Mouse (Mus musculus) heart, embryonic 12.5 days (tissue): ENCODE measurements around the gene Prim2. TPM values are rescaled to one million over a fixed set of nuclear protein-coding genes. Genes with fewer than 3 reads are reported as not detected.

Experiments used
- polyA plus RNA-seq: library from polyadenylated mRNA; unstranded; fragments of >200 nt; fragmentation: Nextera tagmentation; extraction: Ambion mirVana; gene quantifications from 2 replicates; pipeline ENCODE4 v1.2.1, GENCODE M21; 2016

Prim2 gene
- polyA plus RNA-seq, 1 experiment from 2014 or later: 20.9 TPM

Other genes with a start within 250 kb of the Prim2 start
- gene Rab23, start 50.1 kb upstream of the Prim2 start, polyA plus RNA-seq: 14.7 and 18.9 TPM in 2 replicates
- gene Bag2, start 88.0 kb upstream of the Prim2 start, polyA plus RNA-seq: 80.2 and 83.1 TPM in 2 replicates
- 23.5 and 23.6 TPM in 2 replicates for gene Zfp451, start 144.8 kb upstream of the Prim2 start, polyA plus RNA-seq
- 5.6 and 5.9 TPM in 2 replicates for gene Bend6, start 238.0 kb upstream of the Prim2 start, polyA plus RNA-seq
- gene Dst, start 238.4 kb upstream of the Prim2 start, polyA plus RNA-seq: 28.4 TPM in 2 replicates